Mouse (Mus musculus): ENCODE data around the gene Fut9. TPM values are rescaled to one million over a fixed set of nuclear protein-coding genes. Genes with fewer than 3 reads are reported as not detected.

Gene Fut9
- total RNA-seq, 2 experiments from 2014 or later = 74.0 to 87.0 TPM

DNA sequence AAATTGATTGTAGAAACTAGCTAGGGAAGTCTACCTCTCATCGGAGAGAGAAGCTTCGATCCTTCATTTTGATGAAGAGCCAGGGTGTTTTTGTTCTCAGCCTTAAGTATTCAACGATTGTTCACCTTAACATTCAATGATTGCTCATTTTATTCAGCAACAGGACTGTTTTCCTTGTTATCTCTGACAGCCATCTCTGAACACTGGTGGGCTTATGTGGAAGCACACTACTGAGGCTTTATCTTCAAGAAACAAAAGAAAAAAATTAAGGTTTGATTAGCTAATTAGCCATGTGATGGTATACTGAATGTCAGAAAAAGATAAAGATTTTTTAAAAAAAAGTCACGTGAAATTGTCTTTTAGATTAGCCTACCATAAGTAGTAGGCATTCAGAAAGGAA lies 158.1 kb downstream of the Fut9 start:
- no peak overlapping the region for H3K4me3 ChIP-seq
- H3K27ac ChIP-seq = no peak overlapping the region
- no peak for DNase-seq (ENCODE audit: extremely low spot score in 1 of 2, low spot score in 2 of 2)
- no peak for TF ChIP-seq CTCF (IDR thresholded peaks at IDR 0.05)
- intact Hi-C loops (cut with DNase I) = no loop called here

DNA sequence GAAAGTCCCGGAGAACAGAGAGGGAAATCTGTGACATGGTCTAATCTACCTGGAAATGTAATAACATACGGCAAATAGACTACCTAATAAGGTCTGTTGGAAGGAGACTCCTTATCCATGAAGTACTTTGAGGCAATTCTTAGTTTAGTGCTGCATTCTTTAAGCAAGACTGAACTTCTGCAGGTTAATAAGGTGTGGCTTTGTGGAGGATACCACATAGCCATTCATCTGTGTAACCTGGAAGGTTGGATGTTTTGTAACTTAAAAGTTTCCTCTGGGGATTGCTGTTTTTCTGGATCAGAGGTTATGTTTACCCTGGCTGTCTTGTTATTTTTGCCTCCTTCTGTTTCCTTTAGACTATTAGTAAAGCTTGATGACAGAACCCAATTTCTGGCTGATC lies 166.8 kb downstream of the Fut9 start:
- intact Hi-C loops (cut with DNase I) = no loop called here
- H3K4me3 ChIP-seq = no peak overlapping the region

DNA sequence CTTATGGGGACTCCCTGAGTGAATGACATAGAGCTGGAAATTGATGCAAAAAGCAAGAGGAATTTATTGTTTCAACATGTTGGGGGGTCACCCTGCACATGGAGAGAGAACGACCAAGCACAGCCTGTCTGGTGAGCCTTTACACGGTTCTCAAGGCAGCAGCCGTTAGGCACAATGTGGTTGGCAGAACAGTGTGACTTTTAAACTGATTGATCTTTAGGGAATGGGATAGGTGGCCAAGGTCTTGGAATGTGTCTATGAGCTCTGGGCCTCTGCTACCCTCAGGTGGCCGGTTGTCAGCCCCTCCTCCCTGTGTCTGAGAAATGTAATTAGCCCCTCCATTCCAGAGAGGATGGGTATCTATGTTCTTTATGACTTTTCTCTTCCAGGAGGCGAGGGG lies 171.9 kb downstream of the Fut9 start:
- intact Hi-C loops (cut with DNase I) = no loop called here
- TF ChIP-seq CTCF (IDR thresholded peaks at IDR 0.05) = no peak
- Histone ChIP-seq H3K27ac (no peak overlapping the region), H3K4me3 (no peak overlapping the region)
- DNase-seq (ENCODE audit: extremely low spot score in 1 of 2, low spot score in 2 of 2) = no peak

More for the DNA sequence above, 166.8 kb downstream of the Fut9 start:
- TF ChIP-seq CTCF (IDR thresholded peaks at IDR 0.05) = no peak
- no peak overlapping the region for H3K27ac ChIP-seq
- DNase-seq (ENCODE audit: extremely low spot score in 1 of 2, low spot score in 2 of 2) = no peak

DNA sequence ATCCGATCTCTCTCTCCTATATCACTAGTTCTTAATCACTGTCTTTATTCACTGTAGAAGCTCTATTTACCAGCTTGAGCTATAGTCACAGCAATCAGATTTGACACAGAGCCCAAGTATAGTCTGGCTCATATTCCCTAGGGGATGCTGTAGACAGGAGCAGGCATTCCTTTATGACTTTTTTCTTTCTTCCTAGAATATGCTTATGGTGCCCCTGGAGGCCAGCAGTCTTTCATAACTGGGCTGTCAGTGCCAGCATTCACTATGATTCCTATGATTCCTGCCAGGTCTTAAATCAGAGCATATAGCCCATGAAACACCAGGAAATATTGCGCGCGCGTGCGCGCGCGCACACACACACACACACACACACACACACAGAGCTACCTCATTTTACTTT lies 172.6 kb downstream of the Fut9 start:
- H3K27ac ChIP-seq = no peak overlapping the region
- no peak for TF ChIP-seq CTCF (IDR thresholded peaks at IDR 0.05)
- H3K4me3 ChIP-seq = no peak overlapping the region
- no peak for DNase-seq (ENCODE audit: extremely low spot score in 1 of 2, low spot score in 2 of 2)
- intact Hi-C loops (cut with DNase I) = no loop called here

DNA sequence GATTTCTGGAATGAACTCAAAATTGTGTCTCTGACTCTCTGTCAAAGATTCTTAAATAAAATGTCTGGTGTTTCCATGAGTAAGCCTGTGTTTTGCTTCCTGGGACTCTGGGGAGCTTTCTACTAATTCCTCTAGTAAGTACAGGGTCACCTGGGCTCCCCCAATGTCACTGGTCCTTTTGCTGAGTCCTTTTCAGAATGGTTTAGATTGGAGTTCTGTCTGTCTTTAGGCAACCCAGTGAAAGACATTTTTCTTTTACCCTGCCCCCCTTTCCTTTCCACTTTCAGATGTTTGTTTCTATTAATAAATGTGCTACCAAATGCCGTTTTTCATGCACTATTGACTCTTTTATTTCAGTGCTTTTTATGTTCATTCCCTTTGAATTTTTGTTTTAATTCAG lies 173.0 kb downstream of the Fut9 start:
- no peak overlapping the region for H3K4me3 ChIP-seq
- intact Hi-C loops (cut with DNase I) = no loop called here
- H3K27ac ChIP-seq = no peak overlapping the region
- no peak for TF ChIP-seq CTCF (IDR thresholded peaks at IDR 0.05)
- DNase-seq (ENCODE audit: extremely low spot score in 1 of 2, low spot score in 2 of 2) = no peak

DNA sequence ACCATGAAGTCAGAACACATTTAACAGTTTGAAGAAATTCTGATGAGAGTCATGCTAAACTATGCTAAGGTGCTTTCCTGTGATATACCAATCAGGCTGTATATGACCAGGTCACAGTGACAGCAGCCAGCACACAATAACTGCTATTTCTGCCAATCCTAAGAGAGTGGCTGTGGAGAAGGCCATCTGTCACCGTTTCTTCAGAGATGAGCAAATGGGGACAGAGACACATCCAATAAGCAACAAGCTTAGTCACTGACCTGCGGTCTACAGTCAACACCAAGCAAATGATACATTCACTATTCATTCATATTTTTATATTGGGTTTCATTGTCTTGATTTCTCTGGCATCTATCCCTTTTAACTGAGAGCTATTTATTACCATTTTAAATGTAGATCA lies 176.9 kb downstream of the Fut9 start:
- no peak for DNase-seq (ENCODE audit: extremely low spot score in 1 of 2, low spot score in 2 of 2)
- Histone ChIP-seq H3K4me3 (no peak overlapping the region), H3K27ac (no peak overlapping the region)
- no peak for TF ChIP-seq CTCF (IDR thresholded peaks at IDR 0.05)
- intact Hi-C loops (cut with DNase I) = no loop called here

DNA sequence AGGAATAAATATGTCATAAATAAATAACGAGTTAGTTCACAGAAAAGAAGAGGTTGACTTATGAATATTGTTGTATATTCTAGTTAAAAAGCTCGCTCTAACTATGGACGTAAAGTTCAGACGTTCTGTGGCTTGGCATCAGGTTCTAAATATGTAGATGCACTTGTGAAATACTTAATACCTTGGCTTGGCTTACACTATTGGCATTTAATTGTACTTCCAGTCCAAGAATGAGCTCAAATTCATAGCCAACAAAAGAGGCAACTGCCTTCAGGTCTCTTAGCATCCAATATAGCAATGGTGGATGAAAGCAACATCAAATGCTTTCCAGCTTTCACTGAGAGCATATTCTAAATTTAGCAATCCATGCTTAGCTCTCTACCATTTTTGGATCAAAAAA lies 182.7 kb downstream of the Fut9 start:
- no peak for TF ChIP-seq CTCF (IDR thresholded peaks at IDR 0.05)
- intact Hi-C loops (cut with DNase I) = no loop called here
- H3K27ac ChIP-seq = no peak overlapping the region
- no peak overlapping the region for H3K4me3 ChIP-seq
- DNase-seq (ENCODE audit: extremely low spot score in 1 of 2, low spot score in 2 of 2) = no peak

DNA sequence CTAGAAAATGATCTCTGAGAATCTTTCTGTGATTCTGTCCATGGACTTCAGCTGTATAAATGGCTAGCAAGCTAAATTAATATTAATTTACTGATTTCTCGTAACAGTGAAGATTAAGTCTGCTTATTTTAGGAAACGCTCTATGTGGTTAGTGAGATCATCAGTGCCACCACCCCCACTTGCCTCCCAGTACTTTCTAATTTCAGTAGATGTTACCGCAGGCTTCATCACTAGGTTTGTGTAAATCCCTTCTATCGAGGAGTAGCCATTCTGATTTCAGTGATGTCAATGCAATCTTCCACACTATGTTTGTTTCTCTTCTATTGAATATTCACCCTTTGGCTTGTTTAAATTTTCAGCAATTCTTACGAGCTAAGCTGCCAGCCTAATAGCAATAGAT lies 186.6 kb downstream of the Fut9 start:
- no peak for TF ChIP-seq CTCF (IDR thresholded peaks at IDR 0.05)
- intact Hi-C loops (cut with DNase I) = no loop called here
- no peak overlapping the region for H3K27ac ChIP-seq
- no peak overlapping the region for H3K4me3 ChIP-seq
- DNase-seq (ENCODE audit: extremely low spot score in 1 of 2, low spot score in 2 of 2) = no peak

DNA sequence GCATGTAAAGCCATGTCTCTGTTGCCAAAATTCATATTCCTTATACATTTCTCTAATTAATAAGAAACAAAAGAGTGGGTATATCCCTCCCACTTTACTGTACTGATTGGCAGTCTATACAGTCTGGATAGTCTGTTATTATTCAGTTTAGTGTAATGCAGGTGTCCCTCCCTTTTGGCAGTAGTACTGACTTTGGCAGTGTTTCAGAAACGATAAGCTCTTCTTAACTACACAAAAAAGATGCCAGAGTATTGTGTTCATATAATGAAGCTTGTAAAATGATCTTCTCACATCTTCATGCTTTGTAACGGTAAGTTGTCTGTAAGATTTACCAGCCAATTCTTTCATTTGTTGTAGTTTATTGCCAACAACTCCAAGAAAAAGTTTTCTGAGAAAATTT lies 189.6 kb downstream of the Fut9 start:
- intact Hi-C loops (cut with DNase I) = no loop called here
- no peak for TF ChIP-seq CTCF (IDR thresholded peaks at IDR 0.05)
- Histone ChIP-seq H3K4me3 (no peak overlapping the region), H3K27ac (no peak overlapping the region)
- DNase-seq (ENCODE audit: extremely low spot score in 1 of 2, low spot score in 2 of 2) = no peak

DNA sequence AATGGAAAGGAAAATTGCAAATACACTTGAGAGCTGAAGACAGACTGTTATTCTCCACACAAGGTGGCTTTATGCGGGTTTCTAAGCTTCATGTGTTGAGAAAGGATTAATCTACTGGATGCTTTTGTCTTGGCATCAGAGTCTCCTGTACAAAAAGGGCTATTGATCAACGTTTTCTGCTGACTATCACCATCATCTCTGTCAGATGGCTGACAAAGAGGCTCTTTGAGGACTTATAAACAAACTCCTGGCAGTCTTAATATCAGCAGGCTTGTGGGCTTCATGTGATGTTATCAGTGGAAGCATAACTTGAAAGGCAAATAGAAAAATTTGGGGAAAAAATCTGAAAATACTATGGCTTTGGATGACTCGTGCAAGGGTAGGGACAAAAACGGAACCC lies 206.8 kb downstream of the Fut9 start:
- TF ChIP-seq CTCF (IDR thresholded peaks at IDR 0.05) = no peak
- Histone ChIP-seq H3K4me3 (no peak overlapping the region), H3K27ac (no peak overlapping the region)
- no peak for DNase-seq (ENCODE audit: extremely low spot score in 1 of 2, low spot score in 2 of 2)
- intact Hi-C loops (cut with DNase I) = no loop called here
